Mouse (Mus musculus): ENCODE data around the gene Inpp4a. TPM values are rescaled to one million over a fixed set of nuclear protein-coding genes. Genes with fewer than 3 reads are reported as not detected.

Inpp4a gene
- total and polyA plus RNA-seq, 2 experiments: 8.1 to 12.4 TPM

DNA sequence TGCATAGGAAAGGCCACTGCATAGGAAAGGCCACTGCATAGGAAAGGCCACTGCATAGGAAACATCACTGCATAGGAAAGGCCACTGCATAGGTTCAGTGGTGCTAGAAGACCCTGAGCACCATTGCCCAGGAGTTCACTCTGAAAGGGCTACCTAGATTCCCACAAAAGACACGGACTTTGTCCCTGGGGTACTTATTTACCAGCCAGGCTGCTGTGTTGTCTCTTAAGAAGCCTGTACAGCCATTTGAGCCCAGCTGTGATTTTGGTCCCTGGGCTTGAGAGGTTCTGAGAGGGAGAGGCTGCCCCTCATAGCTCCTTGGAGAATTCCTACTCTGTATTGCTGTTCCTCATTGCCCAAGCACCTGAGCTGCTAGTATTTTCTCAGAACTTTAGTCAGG lies 96.8 kb downstream of the Inpp4a start:
- H3K4me3 ChIP-seq (ENCODE audit: insufficient read depth, low read depth, low read length): no peak overlapping the region
- WGBS: 97% methylated on average over 1 of the region's 1 CpGs
- H3K9ac ChIP-seq (ENCODE audit: low read depth, low read length): no peak overlapping the region
- H3K27me3 ChIP-seq (ENCODE audit: control insufficient read depth, insufficient read depth, low read length): no peaks in the 10 kb centered on the region
- H3K79me2 ChIP-seq (ENCODE audit: control insufficient read depth, insufficient read depth, low read length): no peaks in the 10 kb centered on the region
- H3K36me3 ChIP-seq (ENCODE audit: control insufficient read depth, insufficient read depth, low read length): peaks cover 11% of the 10 kb centered on the region; the same call in 1 of the 2 replicates
- no peak overlapping the region for H3K27ac ChIP-seq (replicated peaks; ENCODE audit: insufficient read depth, low read depth, low read length)
- no peak for DNase-seq (ENCODE audit: extremely low read depth, low read depth, low spot score)
- TF ChIP-seq POLR2A (IDR thresholded peaks at IDR 0.05; ENCODE audit: extremely low read depth, insufficient read depth, low read length): no peak
- TF ChIP-seq CTCF (IDR thresholded peaks at IDR 0.05; ENCODE audit: low read depth, low read length): no peak
- no peaks in the 10 kb centered on the region for H3K4me1 ChIP-seq (ENCODE audit: control insufficient read depth, insufficient read depth, low read length)

DNA sequence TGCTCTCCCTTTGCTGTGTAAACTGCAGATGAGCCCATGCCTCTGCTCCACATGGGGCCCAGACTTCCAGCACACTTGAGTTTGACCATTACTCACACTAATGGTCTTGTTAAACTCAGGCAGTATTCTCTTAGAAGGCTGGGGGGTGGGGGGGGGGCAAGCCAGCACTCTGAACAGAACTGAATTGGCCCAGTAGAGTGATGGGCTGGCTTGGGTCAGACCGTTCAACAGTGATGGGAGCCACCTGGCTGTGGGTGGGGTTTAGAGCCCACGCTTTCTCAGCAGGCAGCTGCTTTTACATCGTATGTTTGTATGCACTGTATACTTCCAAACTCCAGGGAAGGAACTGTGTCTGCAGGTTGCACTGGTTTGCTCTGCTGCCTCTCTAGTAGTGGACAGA lies 99.3 kb downstream of the Inpp4a start:
- no peaks in the 10 kb centered on the region for H3K79me2 ChIP-seq (ENCODE audit: control insufficient read depth, insufficient read depth, low read length)
- H3K27me3 ChIP-seq (ENCODE audit: control insufficient read depth, insufficient read depth, low read length): no peaks in the 10 kb centered on the region
- no peak overlapping the region for H3K4me3 ChIP-seq (ENCODE audit: insufficient read depth, low read depth, low read length)
- WGBS: 91% methylated on average over 3 of the region's 3 CpGs
- TF ChIP-seq POLR2A (IDR thresholded peaks at IDR 0.05; ENCODE audit: extremely low read depth, insufficient read depth, low read length) (no peak), CTCF (IDR thresholded peaks at IDR 0.05; ENCODE audit: low read depth, low read length) (no peak)
- no peak overlapping the region for H3K27ac ChIP-seq (replicated peaks; ENCODE audit: insufficient read depth, low read depth, low read length)
- H3K9ac ChIP-seq (ENCODE audit: low read depth, low read length): no peak overlapping the region
- H3K4me1 ChIP-seq (ENCODE audit: control insufficient read depth, insufficient read depth, low read length): no peaks in the 10 kb centered on the region
- DNase-seq (ENCODE audit: extremely low read depth, low read depth, low spot score): no peak
- peaks cover 8% of the 10 kb centered on the region; the same call in 1 of the 2 replicates for H3K36me3 ChIP-seq (ENCODE audit: control insufficient read depth, insufficient read depth, low read length)

DNA sequence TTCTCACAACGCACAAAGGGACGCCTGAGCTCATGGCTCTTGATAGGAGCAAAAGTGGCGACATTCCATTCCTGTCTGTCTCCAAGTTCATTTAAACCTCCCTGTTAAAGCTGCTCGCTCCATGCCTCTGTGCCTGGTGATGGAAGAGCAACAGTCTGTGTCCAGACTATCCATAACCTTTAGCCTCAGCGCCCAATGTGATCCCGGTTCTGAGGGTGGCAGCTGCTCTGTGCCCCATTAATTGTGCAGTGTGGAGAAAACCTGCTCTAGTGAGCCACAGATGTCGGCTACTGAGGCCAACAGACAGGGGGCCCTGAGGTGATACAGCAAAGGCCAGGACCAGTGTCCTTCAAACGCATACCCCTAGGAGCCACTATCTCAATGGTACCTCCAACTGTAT lies 100.1 kb downstream of the Inpp4a start:
- Histone ChIP-seq H3K36me3 (ENCODE audit: control insufficient read depth, insufficient read depth, low read length) (peaks cover 8% of the 10 kb centered on the region; the same call in 1 of the 2 replicates), H3K4me3 (ENCODE audit: insufficient read depth, low read depth, low read length) (no peak overlapping the region), H3K27ac (replicated peaks; ENCODE audit: insufficient read depth, low read depth, low read length) (no peak overlapping the region), H3K79me2 (ENCODE audit: control insufficient read depth, insufficient read depth, low read length) (no peaks in the 10 kb centered on the region), H3K27me3 (ENCODE audit: control insufficient read depth, insufficient read depth, low read length) (no peaks in the 10 kb centered on the region), H3K9ac (ENCODE audit: low read depth, low read length) (no peak overlapping the region), H3K4me1 (ENCODE audit: control insufficient read depth, insufficient read depth, low read length) (no peaks in the 10 kb centered on the region)
- 91% methylated on average over 8 of the region's 8 CpGs for WGBS
- DNase-seq (ENCODE audit: extremely low read depth, low read depth, low spot score): no peak
- TF ChIP-seq POLR2A (IDR thresholded peaks at IDR 0.05; ENCODE audit: extremely low read depth, insufficient read depth, low read length): no peak
- no peak for TF ChIP-seq CTCF (IDR thresholded peaks at IDR 0.05; ENCODE audit: low read depth, low read length)

DNA sequence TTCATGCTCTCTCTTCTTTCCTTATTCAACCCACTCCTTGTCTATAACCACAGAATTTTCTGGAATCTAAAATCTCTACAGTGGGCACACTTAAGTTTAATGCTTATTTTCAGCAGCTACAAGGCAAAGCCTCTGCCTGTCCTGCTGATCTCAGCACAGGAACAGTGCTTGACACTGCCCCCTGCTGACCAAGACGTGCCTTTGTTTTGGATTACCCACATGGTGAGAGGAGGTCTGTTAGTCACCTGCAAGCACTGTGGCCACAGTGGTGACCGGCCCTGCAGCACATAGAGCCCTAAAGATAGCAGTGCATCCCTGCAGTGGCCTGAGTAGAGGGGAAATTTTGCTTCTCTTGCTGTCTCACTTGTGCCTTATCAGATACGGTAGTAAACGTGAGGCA lies 102.0 kb downstream of the Inpp4a start:
- Histone ChIP-seq H3K4me3 (ENCODE audit: insufficient read depth, low read depth, low read length) (no peak overlapping the region), H3K27ac (replicated peaks; ENCODE audit: insufficient read depth, low read depth, low read length) (no peak overlapping the region), H3K36me3 (ENCODE audit: control insufficient read depth, insufficient read depth, low read length) (peaks cover 5% of the 10 kb centered on the region; the same call in 1 of the 2 replicates), H3K27me3 (ENCODE audit: control insufficient read depth, insufficient read depth, low read length) (no peaks in the 10 kb centered on the region), H3K9ac (ENCODE audit: low read depth, low read length) (no peak overlapping the region), H3K79me2 (ENCODE audit: control insufficient read depth, insufficient read depth, low read length) (no peaks in the 10 kb centered on the region), H3K4me1 (ENCODE audit: control insufficient read depth, insufficient read depth, low read length) (no peaks in the 10 kb centered on the region)
- 65% methylated on average over 4 of the region's 4 CpGs for WGBS
- TF ChIP-seq CTCF (IDR thresholded peaks at IDR 0.05; ENCODE audit: low read depth, low read length) (peak; percentile 84), POLR2A (IDR thresholded peaks at IDR 0.05; ENCODE audit: extremely low read depth, insufficient read depth, low read length) (no peak)
- peak; percentile 27 for DNase-seq (ENCODE audit: extremely low read depth, low read depth, low spot score)

DNA sequence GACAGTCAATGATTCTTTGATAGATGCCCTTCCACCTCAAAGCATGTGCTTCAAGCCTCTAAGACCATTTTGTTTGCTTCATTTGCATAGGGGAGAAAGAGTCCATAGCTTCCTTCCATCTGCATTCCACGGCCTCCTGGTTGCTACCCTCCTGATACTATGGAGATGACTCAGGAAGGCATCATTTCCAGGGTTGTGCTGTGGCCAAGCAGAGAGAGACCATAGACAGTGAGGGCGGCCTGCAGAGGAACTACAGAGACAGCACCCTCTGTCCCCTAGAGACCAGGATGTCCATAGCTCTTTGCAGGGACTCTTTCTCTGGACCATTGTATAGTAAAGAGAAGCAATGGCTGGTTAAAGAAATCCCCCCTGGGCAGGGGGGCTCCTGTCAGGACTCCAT lies 105.5 kb downstream of the Inpp4a start:
- Histone ChIP-seq H3K27me3 (ENCODE audit: control insufficient read depth, insufficient read depth, low read length) (no peaks in the 10 kb centered on the region), H3K27ac (replicated peaks; ENCODE audit: insufficient read depth, low read depth, low read length) (no peak overlapping the region), H3K36me3 (ENCODE audit: control insufficient read depth, insufficient read depth, low read length) (peaks cover 8% of the 10 kb centered on the region; the same call in 1 of the 2 replicates), H3K4me1 (ENCODE audit: control insufficient read depth, insufficient read depth, low read length) (no peaks in the 10 kb centered on the region), H3K4me3 (ENCODE audit: insufficient read depth, low read depth, low read length) (no peak overlapping the region), H3K79me2 (ENCODE audit: control insufficient read depth, insufficient read depth, low read length) (no peaks in the 10 kb centered on the region), H3K9ac (ENCODE audit: low read depth, low read length) (no peak overlapping the region)
- DNase-seq (ENCODE audit: extremely low read depth, low read depth, low spot score): no peak
- no peak for TF ChIP-seq POLR2A (IDR thresholded peaks at IDR 0.05; ENCODE audit: extremely low read depth, insufficient read depth, low read length)
- no peak for TF ChIP-seq CTCF (IDR thresholded peaks at IDR 0.05; ENCODE audit: low read depth, low read length)
- 92% methylated on average over 2 of the region's 2 CpGs for WGBS

DNA sequence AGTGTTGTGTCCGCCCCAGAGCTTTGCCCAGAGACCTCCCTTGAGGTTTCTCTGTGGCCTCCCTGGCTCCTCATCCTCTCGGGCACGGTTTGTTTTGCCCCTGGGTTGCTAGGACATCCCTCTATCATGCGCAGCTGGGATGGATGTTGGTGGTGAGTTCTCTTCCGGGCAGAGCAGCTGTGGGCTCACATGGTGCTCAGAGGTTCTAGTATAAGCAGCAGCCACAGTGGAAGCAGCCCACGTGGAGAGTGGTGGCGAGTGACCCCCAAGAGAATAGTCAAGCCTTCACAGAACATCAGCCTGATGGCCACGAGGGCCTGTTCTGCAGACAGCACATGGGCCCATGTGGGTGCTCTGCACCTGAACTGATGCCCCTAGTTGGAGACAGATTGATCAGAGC lies 107.6 kb downstream of the Inpp4a start:
- Histone ChIP-seq H3K4me3 (ENCODE audit: insufficient read depth, low read depth, low read length) (no peak overlapping the region), H3K9ac (ENCODE audit: low read depth, low read length) (no peak overlapping the region), H3K36me3 (ENCODE audit: control insufficient read depth, insufficient read depth, low read length) (peaks cover 6% of the 10 kb centered on the region; the same call in 1 of the 2 replicates), H3K27ac (replicated peaks; ENCODE audit: insufficient read depth, low read depth, low read length) (no peak overlapping the region), H3K27me3 (ENCODE audit: control insufficient read depth, insufficient read depth, low read length) (no peaks in the 10 kb centered on the region), H3K79me2 (ENCODE audit: control insufficient read depth, insufficient read depth, low read length) (no peaks in the 10 kb centered on the region), H3K4me1 (ENCODE audit: control insufficient read depth, insufficient read depth, low read length) (no peaks in the 10 kb centered on the region)
- WGBS: 93% methylated on average over 8 of the region's 8 CpGs
- TF ChIP-seq CTCF (IDR thresholded peaks at IDR 0.05; ENCODE audit: low read depth, low read length) (no peak), POLR2A (IDR thresholded peaks at IDR 0.05; ENCODE audit: extremely low read depth, insufficient read depth, low read length) (no peak)
- DNase-seq (ENCODE audit: extremely low read depth, low read depth, low spot score): no peak
